Mouse (Mus musculus) spleen, adult 2 months (tissue): ENCODE results near the gene Gm38655.

Experiments
- CTCF ChIP-seq: fragments of 200-500 bp; IDR thresholded peaks from 2 replicates; pipeline ENCODE4 v1.5.1; 2011; ENCODE audit warnings: mild to moderate bottlenecking, inconsistent platforms; ENCODE audit not compliant: insufficient read depth, insufficient read length, insufficient replicate concordance; ENCODE audit errors: extremely low read depth
- POLR2A ChIP-seq: fragments of 200-500 bp; IDR thresholded peaks from 2 replicates; pipeline ENCODE4 v1.6.1; 2011; ENCODE audit warnings: low read depth, low read length, inconsistent platforms

DNA sequence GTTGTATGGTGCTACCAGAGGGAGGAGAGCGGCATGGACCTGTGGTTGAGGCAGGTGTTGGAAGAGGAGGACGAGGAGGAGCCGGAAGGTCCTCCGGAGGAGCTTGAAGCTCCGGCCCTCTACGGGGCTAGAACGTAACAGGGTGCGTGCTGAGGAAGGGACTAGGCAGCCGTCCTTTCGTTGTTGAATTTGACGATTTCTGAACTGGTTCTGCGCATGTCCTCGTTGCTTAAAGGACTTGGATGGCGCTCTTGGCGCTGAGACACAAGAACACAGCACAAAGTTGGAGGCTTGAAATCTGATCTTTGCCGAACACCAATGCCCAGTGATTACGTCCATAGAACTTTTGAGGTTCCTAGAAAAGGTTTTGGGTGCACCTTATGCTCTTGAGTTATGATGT is 9.7 kb upstream of the Gm38655 start:
- TF ChIP-seq POLR2A (no peak), CTCF (no peak)
